Mouse (Mus musculus) liver, embryonic 14.5 days (tissue): ENCODE results near the gene Smarcd2. TPM values are rescaled to one million over a fixed set of nuclear protein-coding genes. Genes with fewer than 3 reads are reported as not detected.

Source experiments
- ATAC-seq: fragments of 200-750 bp; cut with Nextera tagmentation; 2 replicates; pipeline ENCODE4 v1.8.0; 2017; ENCODE audit warnings: moderate number of reproducible peaks, mild to moderate bottlenecking, moderate library complexity; ENCODE audit not compliant: insufficient read depth
- DNase-seq, 3 experiments: peaks; one replicate each; pipeline ENCODE4 v3.0.0-alpha.2; 2012 to 2013; ENCODE audit warnings: low read depth in 3 of 3, low spot score in 3 of 3
- H3K27ac ChIP-seq: fragments of 300-500 bp; sonication (generic); 2 replicates; pipeline ENCODE4 v1.5.1; 2014; ENCODE audit warnings: moderate library complexity, mild to moderate bottlenecking, control low read depth, inconsistent platforms
- H3K27me3 ChIP-seq: fragments of 300-500 bp; sonication (generic); 2 replicates; pipeline ENCODE4 v1.6.1; 2014; ENCODE audit warnings: mild to moderate bottlenecking, low read length, moderate library complexity; ENCODE audit not compliant: control insufficient read depth, insufficient read depth
- H3K36me3 ChIP-seq: fragments of 300-500 bp; sonication (generic); replicated peaks from 2 replicates; pipeline ENCODE4 v1.6.1; 2014; ENCODE audit warnings: low read depth; ENCODE audit not compliant: control insufficient read depth, insufficient read depth
- H3K4me1 ChIP-seq, 2 experiments: fragments of 200-500 bp in 1 of 2; fragments of 300-500 bp in 1 of 2; sonication (generic) in 1 of 2; replicated peaks; 2 replicates each; pipeline ENCODE4 v1.6.1; 2012 to 2014; ENCODE audit warnings: antibody characterized with exemption in 1 of 2, inconsistent platforms in 1 of 2, low read length in 1 of 2; ENCODE audit not compliant: control insufficient read depth in 2 of 2, insufficient read depth in 2 of 2
- H3K4me2 ChIP-seq: fragments of 300-500 bp; sonication (generic); 2 replicates; pipeline ENCODE4 v1.6.1; 2014; ENCODE audit warnings: low read depth, mild to moderate bottlenecking, control low read depth, moderate library complexity
- H3K4me3 ChIP-seq, 2 experiments: fragments of 200-500 bp in 1 of 2; fragments of 300-500 bp in 1 of 2; sonication (generic) in 1 of 2; 2 replicates each; pipeline ENCODE4 v1.5.1; 2012 to 2014; ENCODE audit warnings: low read depth in 2 of 2, low read length in 2 of 2, mild to moderate bottlenecking in 2 of 2, control low read depth in 1 of 2, inconsistent platforms in 1 of 2, moderate library complexity in 1 of 2; ENCODE audit not compliant: insufficient read depth in 1 of 2
- H3K9ac ChIP-seq: fragments of 300-500 bp; sonication (generic); replicated peaks from 2 replicates; pipeline ENCODE4 v1.6.1; 2014; ENCODE audit warnings: mild to moderate bottlenecking, control low read depth, moderate library complexity
- H3K9me3 ChIP-seq: fragments of 300-500 bp; sonication (generic); 2 replicates; pipeline ENCODE4 v1.6.1; 2016; ENCODE audit warnings: low read length, mixed read lengths; ENCODE audit not compliant: control insufficient read depth
- CTCF ChIP-seq: IDR thresholded peaks from 2 replicates; pipeline ENCODE4 v1.5.1; 2016; ENCODE audit warnings: antibody characterized with exemption, low read depth, control low read depth
- EP300 ChIP-seq: IDR thresholded peaks from 2 replicates; pipeline ENCODE4 v1.6.1; 2016; ENCODE audit warnings: antibody characterized with exemption, low read depth
- WGBS: fragments of 180-500 bp; shearing (Covaris S2); extraction: QIAGEN DNeasy Blood & Tissue Kit; methylation state at CpG from one replicate; pipeline ENCODE4 v1.1.7; 2014; ENCODE audit not compliant: insufficient replicate concordance; 5-methylcytosine and 5-hydroxymethylcytosine counted together
- polyA plus RNA-seq, 2 experiments: library from polyadenylated mRNA; depleted of rRNA in 1 of 2; stranded (reverse) in 1 of 2; unstranded in 1 of 2; fragments of >200 nt; fragmentation: Nextera tagmentation in 1 of 2; extraction: Ambion mirVana in 1 of 2; gene quantifications; 2 replicates each; pipeline versions ENCODE4 v1.2.1 to v1.2.3; 2012 to 2014

Smarcd2 gene
- polyA plus RNA-seq, 2 experiments: 23.9 to 38.8 TPM

DNA sequence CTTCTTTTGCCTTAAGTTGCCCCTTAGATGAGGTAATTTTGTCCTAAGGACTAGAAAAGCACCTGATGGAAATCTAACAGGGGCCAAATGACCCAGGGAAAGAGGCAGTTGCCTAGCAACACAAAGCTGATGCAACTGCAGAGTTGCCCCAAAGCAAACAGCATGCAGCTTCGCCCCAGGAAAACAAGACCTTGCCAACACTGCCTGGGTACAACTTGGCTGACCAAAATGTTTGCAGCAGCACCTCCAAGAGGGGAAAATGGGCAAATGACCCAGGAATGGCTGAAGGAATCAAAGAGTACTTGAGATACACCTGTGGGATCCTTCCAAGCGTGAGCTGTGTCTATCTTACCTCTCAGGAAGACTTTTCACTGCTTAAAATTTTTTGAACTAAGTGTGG lies 19.1 kb upstream of the Smarcd2 start:
- Histone ChIP-seq H3K4me3 (no peak overlapping the region), H3K4me2 (no peak overlapping the region), H3K9ac (no peak overlapping the region), H3K36me3 (no peaks in the 10 kb centered on the region), H3K27me3 (no peaks in the 10 kb centered on the region), H3K4me1 (no peaks in the 10 kb centered on the region), H3K27ac (no peak overlapping the region), H3K9me3 (no peaks in the 10 kb centered on the region)
- WGBS: 59% methylated on average over 2 of the region's 2 CpGs
- ATAC-seq (no peak), DNase-seq (no peak)
- no peak for TF ChIP-seq EP300
- no peak for TF ChIP-seq CTCF

DNA sequence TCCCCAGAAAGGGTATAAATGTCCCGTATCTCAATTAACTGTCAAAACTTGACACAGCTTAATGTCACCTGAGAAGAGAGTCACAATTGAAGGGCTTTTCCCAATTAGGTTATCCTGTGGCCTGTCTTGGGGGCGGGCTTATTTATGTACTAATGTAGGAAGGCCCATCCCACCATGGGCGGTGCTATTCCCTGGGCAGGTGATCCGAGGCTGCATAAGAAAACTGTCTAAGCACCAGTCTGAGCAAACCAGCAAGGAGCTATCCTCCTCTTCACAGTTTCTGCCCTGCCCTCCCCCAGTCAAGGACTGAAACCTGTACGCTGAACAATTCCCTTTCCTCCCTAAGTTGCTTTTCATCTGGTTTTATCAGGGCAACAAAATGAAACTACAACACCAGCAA lies 17.6 kb upstream of the Smarcd2 start:
- Histone ChIP-seq H3K9ac (no peak overlapping the region), H3K4me1 (no peaks in the 10 kb centered on the region), H3K4me3 (no peak overlapping the region), H3K4me2 (no peak overlapping the region), H3K36me3 (no peaks in the 10 kb centered on the region), H3K9me3 (no peaks in the 10 kb centered on the region), H3K27me3 (no peaks in the 10 kb centered on the region), H3K27ac (no peak overlapping the region)
- TF ChIP-seq CTCF (no peak), EP300 (no peak)
- WGBS: 72% methylated on average over 5 of the region's 5 CpGs
- no peak for ATAC-seq
- no peak for DNase-seq

DNA sequence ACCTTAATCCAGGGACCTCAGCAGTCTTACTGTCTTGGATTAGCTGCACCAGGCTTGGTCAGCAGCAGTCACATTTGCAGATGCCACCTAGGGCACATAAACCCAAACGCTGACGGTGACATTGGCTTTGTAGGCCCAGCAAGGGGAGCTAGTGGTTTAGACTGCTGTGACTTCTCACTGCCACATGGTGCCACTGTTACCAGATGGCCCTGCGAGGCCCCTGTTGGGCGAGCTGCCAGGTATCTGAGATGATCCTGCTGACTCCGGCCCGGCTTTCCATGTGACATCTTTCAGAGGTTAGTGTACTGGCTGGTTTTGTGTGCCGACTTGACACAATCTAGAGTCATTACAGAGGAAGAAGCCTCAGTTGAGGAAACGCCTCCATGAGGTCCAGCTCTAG lies 16.6 kb upstream of the Smarcd2 start:
- Histone ChIP-seq H3K36me3 (no peaks in the 10 kb centered on the region), H3K27ac (no peak overlapping the region), H3K4me1 (no peaks in the 10 kb centered on the region), H3K4me3 (no peak overlapping the region), H3K9ac (no peak overlapping the region), H3K27me3 (no peaks in the 10 kb centered on the region), H3K9me3 (no peaks in the 10 kb centered on the region), H3K4me2 (no peak overlapping the region)
- ATAC-seq (no peak), DNase-seq (no peak)
- TF ChIP-seq EP300 (no peak), CTCF (peak; percentile 42)
- WGBS: 63% methylated on average over 8 of the region's 8 CpGs

DNA sequence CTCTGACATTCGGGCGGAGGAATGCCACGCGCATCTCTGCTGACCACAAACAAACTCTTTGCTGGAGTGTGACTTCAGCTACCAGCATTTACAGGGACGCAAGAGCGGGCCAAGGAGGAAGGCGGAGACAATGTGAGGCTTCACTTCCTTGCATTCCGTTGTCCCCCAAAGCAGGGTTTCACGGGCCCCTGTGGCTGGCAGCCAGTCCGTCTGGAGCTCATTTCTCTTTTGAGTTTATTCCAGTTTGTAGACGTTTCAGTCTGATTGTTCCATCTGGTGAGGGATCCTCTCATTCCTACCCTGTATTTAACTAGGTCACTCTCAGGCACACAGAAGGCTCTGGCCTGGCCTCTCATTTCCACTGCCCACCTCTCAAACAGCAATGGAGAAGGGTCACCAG lies 14.2 kb upstream of the Smarcd2 start:
- H3K27me3 ChIP-seq: no peaks in the 10 kb centered on the region
- no peaks in the 10 kb centered on the region for H3K9me3 ChIP-seq
- TF ChIP-seq EP300 (no peak), CTCF (no peak)
- DNase-seq: no peak
- H3K36me3 ChIP-seq: no peaks in the 10 kb centered on the region
- no peak for ATAC-seq
- WGBS: 60% methylated on average over 11 of the region's 11 CpGs
- H3K27ac ChIP-seq: no peak overlapping the region
- no peak overlapping the region for H3K4me2 ChIP-seq
- H3K4me3 ChIP-seq: no peak overlapping the region
- H3K9ac ChIP-seq: no peak overlapping the region
- no peaks in the 10 kb centered on the region for H3K4me1 ChIP-seq

DNA sequence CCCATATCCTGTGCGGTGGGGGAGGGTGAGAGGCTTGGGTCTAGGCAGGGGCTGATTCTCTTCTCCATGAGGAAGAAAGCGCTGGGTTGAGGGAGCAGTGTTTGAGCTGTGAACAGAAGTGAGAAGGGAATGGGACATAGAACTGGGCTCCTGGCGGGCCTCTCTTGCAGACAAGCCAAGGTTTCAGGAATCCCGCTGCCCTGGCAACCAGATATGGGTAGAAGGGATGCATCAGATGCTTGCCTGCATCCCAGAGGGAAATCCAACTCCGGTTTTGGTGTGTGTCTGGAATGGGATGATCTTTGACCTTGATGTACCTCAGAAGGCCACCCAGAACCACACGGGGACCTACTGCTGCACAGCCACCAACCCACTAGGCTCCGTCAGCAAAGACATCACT lies 13.4 kb upstream of the Smarcd2 start:
- TF ChIP-seq CTCF (no peak), EP300 (no peak)
- no peak overlapping the region for H3K27ac ChIP-seq
- no peaks in the 10 kb centered on the region for H3K27me3 ChIP-seq
- DNase-seq (no peak), ATAC-seq (no peak)
- 73% methylated on average over 7 of the region's 7 CpGs for WGBS
- H3K36me3 ChIP-seq: no peaks in the 10 kb centered on the region
- H3K4me1 ChIP-seq: no peaks in the 10 kb centered on the region
- H3K4me3 ChIP-seq: no peak overlapping the region
- no peak overlapping the region for H3K4me2 ChIP-seq
- no peak overlapping the region for H3K9ac ChIP-seq
- no peaks in the 10 kb centered on the region for H3K9me3 ChIP-seq
